Mouse (Mus musculus) kidney, adult 2 months (tissue): ENCODE data around the gene Rassf4.

Source experiments
- CTCF ChIP-seq: fragments of 200-500 bp; conservative IDR thresholded peaks from 2 replicates; pipeline ENCODE4 v1.5.1; 2011; ENCODE audit warnings: low read depth, mild to moderate bottlenecking, control low read depth, low read length, moderate library complexity, mixed read lengths; ENCODE audit not compliant: insufficient read depth, insufficient read length
- POLR2A ChIP-seq: fragments of 200-500 bp; IDR thresholded peaks from one replicate; pipeline ENCODE4 v1.6.1; 2011; ENCODE audit warnings: low read depth, low read length, control low read depth

- TF ChIP-seq CTCF (no peak), POLR2A (no peak)
Measured at GRCm38 (mm10) chr6:116647763-116648162, 26.0 kb downstream of the Rassf4 start.
